Mouse (Mus musculus) E14TG2a.4 (cell line): ENCODE results near the gene P2ry2.

ENCODE experiments used
- H3K27me3 ChIP-seq: 2 replicates; pipeline ENCODE4 v1.6.1; 2014; ENCODE audit warnings: low read length, control low read depth; ENCODE audit not compliant: insufficient read depth
- H3K36me3 ChIP-seq: 2 replicates; pipeline ENCODE4 v1.6.1; 2014; ENCODE audit warnings: low read length, control low read depth; ENCODE audit not compliant: insufficient read depth
- H3K4me1 ChIP-seq: replicated peaks from 2 replicates; pipeline ENCODE4 v1.6.1; 2014; ENCODE audit warnings: low read depth, low read length, control low read depth
- H3K4me3 ChIP-seq: replicated peaks from 2 replicates; pipeline ENCODE4 v1.5.1; 2014; ENCODE audit warnings: mild to moderate bottlenecking, low read length
- H3K9me3 ChIP-seq: 2 replicates; pipeline ENCODE4 v1.6.1; 2014; ENCODE audit warnings: low read length, control low read depth
- CTCF ChIP-seq: conservative IDR thresholded peaks from 2 replicates; pipeline ENCODE4 v1.5.1; 2014; ENCODE audit warnings: low read length
- NANOG ChIP-seq: IDR thresholded peaks from 2 replicates; pipeline ENCODE4 v1.6.1; 2014; ENCODE audit warnings: borderline replicate concordance, low read length, mixed read lengths
- POU5F1 ChIP-seq: IDR thresholded peaks from 2 replicates; pipeline ENCODE4 v1.6.1; 2014; ENCODE audit warnings: low read length, borderline replicate concordance

The P2ry2 gene

GRCm38 (mm10) chr7:101010741-101011140, 1.9 kb downstream of the P2ry2 start:
- Histone ChIP-seq H3K4me3 (peak overlapping the region; percentile 81; the same call in 1 of the 2 replicates), H3K4me1 (peaks cover 43% of the 10 kb centered on the region), H3K36me3 (no peaks in the 10 kb centered on the region), H3K27me3 (peaks cover 78% of the 10 kb centered on the region), H3K9me3 (no peaks in the 10 kb centered on the region)
- TF ChIP-seq NANOG (no peak), CTCF (no peak), POU5F1 (no peak)

GRCm38 (mm10) chr7:101006201-101006600, 6.5 kb downstream of the P2ry2 start:
- no peak for TF ChIP-seq CTCF
- TF ChIP-seq POU5F1 = no peak
- TF ChIP-seq NANOG = no peak
- Histone ChIP-seq H3K4me1 (peaks cover 40% of the 10 kb centered on the region), H3K9me3 (no peaks in the 10 kb centered on the region), H3K4me3 (no peak overlapping the region), H3K27me3 (peaks cover 54% of the 10 kb centered on the region), H3K36me3 (no peaks in the 10 kb centered on the region)

- H3K9me3 ChIP-seq = no peaks in the 10 kb centered on the region
- no peak overlapping the region for H3K4me3 ChIP-seq
- H3K36me3 ChIP-seq = no peaks in the 10 kb centered on the region
- H3K27me3 ChIP-seq = peaks cover 51% of the 10 kb centered on the region
- H3K4me1 ChIP-seq = peaks cover 37% of the 10 kb centered on the region
- TF ChIP-seq POU5F1 (no peak), NANOG (no peak), CTCF (no peak)
These were observed 7.5 kb downstream of the P2ry2 start for GRCm38 (mm10) chr7:101005119-101005518.

DNA sequence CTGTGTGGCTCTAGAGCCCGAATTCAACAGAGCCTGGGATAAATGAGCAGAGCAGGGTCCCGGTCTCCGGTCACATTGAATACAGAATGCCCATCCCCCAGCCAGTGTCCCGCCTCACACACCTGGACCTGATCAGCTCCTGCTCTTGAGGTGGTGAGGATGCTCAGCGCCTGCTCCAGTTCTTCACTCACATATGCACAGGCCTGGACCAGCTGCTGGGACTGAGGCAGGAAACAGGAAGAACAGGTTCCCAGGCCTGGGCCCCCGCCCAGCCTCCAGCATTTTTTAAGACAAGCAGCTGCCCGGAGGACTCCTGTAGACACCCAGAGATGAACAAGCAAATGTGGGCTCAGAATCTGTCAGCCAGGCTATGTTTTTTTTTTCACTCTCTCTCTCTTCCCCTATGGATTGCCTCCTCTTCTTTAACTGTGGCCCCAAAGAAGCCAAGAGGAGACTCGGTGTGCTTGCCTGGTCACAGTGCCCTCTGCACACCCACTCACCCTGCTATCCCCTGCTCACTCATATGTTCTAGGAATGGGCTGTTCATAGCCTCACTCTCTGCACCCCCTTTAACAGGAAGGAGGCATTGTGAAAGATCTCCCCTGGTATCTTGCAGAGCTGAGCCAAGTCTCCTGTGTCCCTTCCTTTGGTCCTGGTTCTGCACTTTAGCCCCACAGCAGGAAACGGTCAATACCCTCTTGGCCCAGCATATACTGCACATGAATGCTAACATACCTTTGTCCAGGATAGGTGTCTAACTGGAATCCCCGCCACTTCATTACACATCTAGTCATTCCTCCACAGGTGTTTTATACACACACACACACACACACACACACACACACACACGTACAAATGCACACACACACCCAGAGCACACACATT, 9.0 kb downstream of the P2ry2 start:
- Histone ChIP-seq H3K36me3 (no peaks in the 10 kb centered on the region), H3K4me3 (no peak overlapping the region), H3K27me3 (peaks cover 50% of the 10 kb centered on the region), H3K9me3 (no peaks in the 10 kb centered on the region), H3K4me1 (peaks cover 41% of the 10 kb centered on the region)
- no peak for TF ChIP-seq CTCF
- TF ChIP-seq POU5F1 = no peak
- TF ChIP-seq NANOG = no peak

DNA sequence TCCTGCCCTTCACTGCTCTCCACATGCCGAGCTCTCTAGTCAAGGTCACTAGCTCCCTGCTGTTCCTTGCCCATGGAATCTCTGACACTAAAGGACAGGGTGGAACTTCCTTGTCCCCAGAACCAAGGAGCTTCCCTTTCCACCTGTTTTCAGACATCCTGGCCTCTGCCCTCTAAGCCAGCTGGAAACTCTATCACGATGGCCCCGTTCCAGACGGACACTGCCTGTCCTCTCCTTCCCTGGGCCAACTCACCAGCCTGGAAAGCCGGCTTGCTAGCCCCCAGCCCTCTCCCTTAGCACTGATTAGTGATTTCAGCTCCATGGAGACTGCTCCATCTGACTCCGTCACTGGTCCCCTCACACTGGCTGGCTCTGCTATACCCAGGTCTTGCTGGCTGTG, 10.4 kb downstream of the P2ry2 start:
- H3K27me3 ChIP-seq = peaks cover 55% of the 10 kb centered on the region
- H3K4me3 ChIP-seq = 0 out of 2 replicates have a peak overlapping the region, but pooled peaks have one; percentile 10
- H3K36me3 ChIP-seq = no peaks in the 10 kb centered on the region
- peaks cover 52% of the 10 kb centered on the region for H3K4me1 ChIP-seq
- no peaks in the 10 kb centered on the region for H3K9me3 ChIP-seq
- TF ChIP-seq CTCF = no peak
- TF ChIP-seq NANOG = no peak
- no peak for TF ChIP-seq POU5F1

- Histone ChIP-seq H3K4me1 (peaks cover 39% of the 10 kb centered on the region), H3K36me3 (no peaks in the 10 kb centered on the region), H3K9me3 (no peaks in the 10 kb centered on the region), H3K4me3 (no peak overlapping the region), H3K27me3 (peaks cover 64% of the 10 kb centered on the region)
- TF ChIP-seq POU5F1 (no peak), CTCF (no peak), NANOG (no peak)
These were observed 13.0 kb downstream of the P2ry2 start for GRCm38 (mm10) chr7:100999623-101000022.

DNA sequence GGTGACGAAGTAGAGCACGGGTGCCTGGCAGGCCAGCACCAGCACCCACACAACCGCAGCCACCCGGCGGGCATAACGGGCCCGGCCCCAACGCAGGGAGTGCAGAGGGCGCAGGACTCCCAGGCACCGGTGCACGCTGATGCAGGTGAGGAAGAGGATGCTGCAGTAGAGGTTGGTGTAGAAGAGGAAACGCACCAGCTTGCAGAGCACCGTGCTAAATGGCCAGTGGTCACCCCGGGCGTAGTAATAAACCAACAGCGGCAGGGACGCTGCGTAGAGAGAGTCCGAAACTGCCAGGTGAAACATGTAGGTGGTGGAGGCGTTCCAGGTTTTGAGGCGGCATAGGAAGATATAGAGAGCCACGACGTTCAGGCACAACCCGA, 14.1 kb downstream of the P2ry2 start:
- peaks cover 35% of the 10 kb centered on the region for H3K4me1 ChIP-seq
- TF ChIP-seq POU5F1 (no peak), CTCF (no peak), NANOG (no peak)
- no peaks in the 10 kb centered on the region for H3K9me3 ChIP-seq
- H3K36me3 ChIP-seq = no peaks in the 10 kb centered on the region
- H3K27me3 ChIP-seq = peaks cover 74% of the 10 kb centered on the region
- H3K4me3 ChIP-seq = peak overlapping the region; percentile 70

DNA sequence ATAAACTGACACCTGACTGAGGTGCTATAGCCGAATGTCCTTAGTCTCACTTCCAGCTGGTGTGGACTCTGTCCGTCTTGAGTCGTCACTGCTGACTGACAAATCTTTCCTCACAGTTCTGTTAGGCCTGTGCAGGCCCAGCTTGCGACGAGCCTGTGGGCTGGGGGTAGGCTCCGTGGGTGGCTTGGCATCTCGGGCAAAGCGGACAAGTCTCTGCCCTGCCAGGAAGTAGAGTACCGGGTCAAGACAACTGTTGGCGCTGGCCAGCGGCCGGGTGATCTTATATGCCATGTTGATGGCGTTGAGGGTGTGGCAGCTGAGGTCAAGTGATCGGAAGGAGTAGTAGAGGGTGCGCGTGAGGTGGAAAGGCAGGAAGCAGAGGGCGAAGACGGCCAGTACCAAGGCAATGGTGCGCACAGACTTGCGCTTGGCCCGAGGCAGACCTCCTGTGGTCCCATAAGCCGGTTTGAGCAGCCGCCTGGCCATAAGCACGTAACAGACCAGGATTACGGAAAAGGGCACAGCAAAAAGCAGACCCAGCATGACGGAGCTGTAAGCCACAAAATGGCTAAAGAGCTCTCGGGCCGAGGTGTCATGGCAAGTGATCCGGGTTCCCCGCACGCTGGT, 14.6 kb downstream of the P2ry2 start:
- no peak for TF ChIP-seq NANOG
- no peak for TF ChIP-seq POU5F1
- TF ChIP-seq CTCF = no peak
- H3K27me3 ChIP-seq = peaks cover 75% of the 10 kb centered on the region
- H3K4me1 ChIP-seq = peaks cover 35% of the 10 kb centered on the region
- H3K36me3 ChIP-seq = no peaks in the 10 kb centered on the region
- H3K4me3 ChIP-seq = peak overlapping the region; percentile 70
- no peaks in the 10 kb centered on the region for H3K9me3 ChIP-seq

DNA sequence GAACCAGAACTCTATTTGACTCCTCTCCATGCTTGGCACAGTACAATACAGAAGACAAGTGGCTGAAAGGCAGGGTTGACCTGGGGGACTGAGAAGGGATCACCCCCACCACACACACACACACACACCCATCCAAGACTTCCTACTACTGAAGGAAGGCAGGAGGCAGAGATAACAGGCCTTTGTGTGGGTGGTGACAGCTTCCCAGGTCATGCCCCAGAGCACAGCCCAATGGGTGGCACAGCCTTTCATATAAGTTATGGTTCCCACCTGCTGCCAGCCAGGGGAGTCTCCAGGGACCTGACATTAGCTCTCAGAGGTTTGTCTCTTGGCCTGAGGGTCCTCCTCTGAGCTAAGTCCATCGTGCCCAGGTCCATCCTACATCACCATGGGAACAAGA, 15.5 kb downstream of the P2ry2 start:
- Histone ChIP-seq H3K4me1 (peaks cover 28% of the 10 kb centered on the region), H3K9me3 (no peaks in the 10 kb centered on the region), H3K36me3 (no peaks in the 10 kb centered on the region), H3K27me3 (peaks cover 73% of the 10 kb centered on the region), H3K4me3 (no peak overlapping the region)
- TF ChIP-seq POU5F1 (no peak), CTCF (no peak), NANOG (no peak)
